In the genomic region with DNA sequence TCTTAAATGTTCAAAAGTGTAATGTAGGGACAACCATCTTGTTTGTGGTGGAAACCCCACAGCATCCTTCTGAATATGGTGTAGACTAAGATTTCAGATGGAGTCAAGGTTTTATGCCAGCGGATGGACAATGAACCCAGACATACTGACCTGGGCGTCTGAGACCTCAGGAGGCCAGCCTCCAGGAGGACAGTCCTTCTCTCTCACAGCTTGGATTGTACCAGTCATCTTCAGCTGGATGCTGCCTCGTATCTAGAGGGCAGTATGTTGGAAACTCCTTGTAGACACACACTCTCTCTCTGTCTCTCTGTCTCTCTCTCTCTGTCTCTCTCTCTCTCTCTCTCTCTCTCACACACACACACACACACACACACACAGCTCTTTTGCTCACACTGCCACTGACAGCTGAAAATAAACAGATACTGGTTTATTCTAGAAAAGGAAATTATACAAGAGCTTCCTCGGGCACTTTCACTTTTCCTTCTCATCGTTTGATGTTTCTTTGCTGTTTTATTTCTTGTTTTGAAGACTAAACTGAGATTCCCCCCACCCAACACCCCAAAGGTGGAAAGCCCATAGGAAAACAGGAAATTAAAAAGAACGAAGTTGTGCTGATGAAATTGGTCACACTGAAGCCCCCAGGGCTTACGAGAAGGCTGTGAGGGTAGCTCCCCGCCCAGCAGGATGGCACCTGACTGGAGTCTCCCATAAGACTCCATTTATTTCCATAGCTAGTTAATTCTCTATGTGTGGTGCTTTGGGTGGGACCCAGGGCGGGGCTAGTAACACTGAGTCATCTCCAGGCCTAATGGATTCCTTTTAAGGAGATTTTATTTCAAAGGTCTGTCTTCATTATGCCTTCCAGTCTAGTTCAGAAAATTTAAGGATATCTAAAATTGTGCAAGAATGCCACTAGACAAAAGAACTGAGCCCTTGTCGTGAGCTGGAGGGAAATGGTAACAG, we compare ENCODE assay signal across 11 mouse cellular contexts.
DNase-seq lines count a peak whose midpoint lies in the region; ATAC-seq and TF ChIP-seq lines count a peak whose summit lies in the region.
"Had no signal": no experiment of that assay in that cellular context is flagged by ENCODE, and none has a peak within 500 bp of the region (broad histone marks: within the 10 kb centered on the region; RNA-seq: fewer than 3 reads in every experiment).

No protein-coding gene starts in this region.

- H3K27me3 ChIP-seq in intestine, embryonic 15.5 days (replicated peaks): no peaks in the 10 kb centered on the region
- H3K27me3 ChIP-seq in intestine, postnatal 0 days (replicated peaks; ENCODE audit: control insufficient read depth, insufficient read depth, low read length): no peaks in the 10 kb centered on the region
- no peaks in the 10 kb centered on the region for H3K27me3 ChIP-seq in liver, embryonic 13.5 days
- H3K27me3 ChIP-seq in kidney, embryonic 14.5 days (ENCODE audit: control insufficient read depth, insufficient read depth, low read length): no peaks in the 10 kb centered on the region

- H3K36me3 ChIP-seq in intestine, embryonic 15.5 days: no peaks in the 10 kb centered on the region
- peaks cover 3% of the 10 kb centered on the region; the same call in 1 of the 2 replicates for H3K36me3 ChIP-seq in intestine, postnatal 0 days (ENCODE audit: control insufficient read depth, insufficient read depth)
- peaks cover 2% of the 10 kb centered on the region; the same call in 1 of the 2 replicates for H3K36me3 ChIP-seq in liver, embryonic 13.5 days
- H3K36me3 ChIP-seq in kidney, embryonic 14.5 days (ENCODE audit: control insufficient read depth, insufficient read depth, low read length): no peaks in the 10 kb centered on the region
- H3K36me3 ChIP-seq: G1E had no signal

- 67% methylated on average over 10 of the region's 10 CpGs for WGBS in intestine, embryonic 15.5 days
- WGBS in intestine, postnatal 0 days: 71% methylated on average over 10 of the region's 10 CpGs
- 63% methylated on average over 10 of the region's 10 CpGs for WGBS in liver, embryonic 13.5 days (ENCODE audit: insufficient replicate concordance)
- WGBS in kidney, embryonic 14.5 days: 86% methylated on average over 10 of the region's 10 CpGs

- no peak for ATAC-seq in intestine, embryonic 15.5 days
- ATAC-seq in intestine, postnatal 0 days: no peak
- ATAC-seq in liver, embryonic 13.5 days (ENCODE audit: low read depth): peak; percentile 33; the same call in 1 of the 2 replicates
- ATAC-seq in kidney, embryonic 14.5 days (ENCODE audit: low FRiP score, low TSS enrichment): no peak

- no peak overlapping the region for H3K4me3 ChIP-seq in intestine, embryonic 15.5 days (replicated peaks)
- H3K4me3 ChIP-seq in intestine, postnatal 0 days (ENCODE audit: low read depth, low read length): no peak overlapping the region
- peak overlapping the region; percentile 24 for H3K4me3 ChIP-seq in liver, embryonic 13.5 days (replicated peaks)
- H3K4me3 ChIP-seq in kidney, embryonic 14.5 days (ENCODE audit: low read length): no peak overlapping the region
- H3K4me3 ChIP-seq: hindbrain, embryonic 10.5 days had no signal

- no peak for TF ChIP-seq CTCF in intestine, postnatal 0 days (IDR thresholded peaks at IDR 0.05; ENCODE audit: low read depth)

- H3K9me3 ChIP-seq in intestine, embryonic 15.5 days: no peaks in the 10 kb centered on the region
- H3K9me3 ChIP-seq in intestine, postnatal 0 days (ENCODE audit: control insufficient read depth): peaks cover 2% of the 10 kb centered on the region; the same call in 1 of the 2 replicates
- 0 out of 2 replicates have a peak, but pooled peaks cover 3% of the 10 kb centered on the region for H3K9me3 ChIP-seq in liver, embryonic 13.5 days (replicated peaks)
- H3K9me3 ChIP-seq in kidney, embryonic 14.5 days (ENCODE audit: control insufficient read depth, low read length): no peaks in the 10 kb centered on the region

- DNase-seq in CD4-positive helper T cell, adult 2 months (ENCODE audit: low read depth, low spot score): peak; percentile 55
- DNase-seq in c-Kit-negative CD71-positive TER-119-positive erythroid progenitor cells, embryonic 14.5 days (ENCODE audit: low read depth, low spot score): peak; percentile 56
- DNase-seq in liver, embryonic 13.5 days: peak; percentile 45
- DNase-seq in adrenal gland, postnatal 10 days: no peak
- DNase-seq in Muller cell, postnatal 12 days (ENCODE audit: inconsistent ontology term): no peak
- DNase-seq: right cerebral cortex, postnatal 14 days had no signal

- no peak overlapping the region for H3K9ac ChIP-seq in intestine, embryonic 15.5 days
- no peak overlapping the region for H3K9ac ChIP-seq in intestine, postnatal 0 days (ENCODE audit: low read depth, low read length)
- peak overlapping the region; percentile 59 for H3K9ac ChIP-seq in liver, embryonic 13.5 days
- no peak overlapping the region for H3K9ac ChIP-seq in kidney, embryonic 14.5 days (ENCODE audit: low read depth, low read length)

- no peak overlapping the region; the same call in 1 of the 2 replicates for H3K4me2 ChIP-seq in intestine, embryonic 15.5 days (replicated peaks)
- H3K4me2 ChIP-seq in intestine, postnatal 0 days (replicated peaks; ENCODE audit: low read depth): no peak overlapping the region; the same call in 1 of the 2 replicates
- H3K4me2 ChIP-seq in liver, embryonic 13.5 days: peak overlapping the region; percentile 67
- no peak overlapping the region for H3K4me2 ChIP-seq in kidney, embryonic 14.5 days (replicated peaks; ENCODE audit: low read depth, low read length)

- H3K4me1 ChIP-seq in intestine, embryonic 15.5 days (replicated peaks): peaks cover 32% of the 10 kb centered on the region
- H3K4me1 ChIP-seq in intestine, postnatal 0 days (replicated peaks; ENCODE audit: control insufficient read depth, insufficient read depth, low read length): peaks cover 12% of the 10 kb centered on the region; the same call in 1 of the 2 replicates
- H3K4me1 ChIP-seq in liver, embryonic 13.5 days (replicated peaks): peaks cover 92% of the 10 kb centered on the region
- H3K4me1 ChIP-seq in kidney, embryonic 14.5 days (ENCODE audit: control insufficient read depth, insufficient read depth, low read length): peaks cover 26% of the 10 kb centered on the region

- H3K27ac ChIP-seq in intestine, embryonic 15.5 days: 0 out of 2 replicates have a peak overlapping the region, but pooled peaks have one; percentile 27
- no peak overlapping the region for H3K27ac ChIP-seq in intestine, postnatal 0 days (ENCODE audit: low read depth, low read length)
- peak overlapping the region; percentile 99 for H3K27ac ChIP-seq in liver, embryonic 13.5 days
- no peak overlapping the region for H3K27ac ChIP-seq in kidney, embryonic 14.5 days (ENCODE audit: low read depth, low read length)

Comparison
In these comparisons a context has a peak if more than half of its experiments do, and no peak if none do; other contexts are left out.
1. H3K27ac ChIP-seq: peak in intestine, embryonic 15.5 days (single experiment) and liver, embryonic 13.5 days (single experiment); none in intestine, postnatal 0 days (single experiment) and kidney, embryonic 14.5 days (single experiment).
2. DNase-seq: peak in CD4-positive helper T cell, adult 2 months (single experiment), c-Kit-negative CD71-positive TER-119-positive erythroid progenitor cells, embryonic 14.5 days (single experiment) and liver, embryonic 13.5 days (single experiment); none in adrenal gland, postnatal 10 days (single experiment) and Muller cell, postnatal 12 days (single experiment).